Mouse (Mus musculus): ENCODE results near the gene Cmtm6.
"Not testable (repeated sequence)": the region's sequence is repeated elsewhere in the genome, so short reads cannot be mapped to it uniquely, and the experiment has no call there.

Cmtm6 gene

DNA sequence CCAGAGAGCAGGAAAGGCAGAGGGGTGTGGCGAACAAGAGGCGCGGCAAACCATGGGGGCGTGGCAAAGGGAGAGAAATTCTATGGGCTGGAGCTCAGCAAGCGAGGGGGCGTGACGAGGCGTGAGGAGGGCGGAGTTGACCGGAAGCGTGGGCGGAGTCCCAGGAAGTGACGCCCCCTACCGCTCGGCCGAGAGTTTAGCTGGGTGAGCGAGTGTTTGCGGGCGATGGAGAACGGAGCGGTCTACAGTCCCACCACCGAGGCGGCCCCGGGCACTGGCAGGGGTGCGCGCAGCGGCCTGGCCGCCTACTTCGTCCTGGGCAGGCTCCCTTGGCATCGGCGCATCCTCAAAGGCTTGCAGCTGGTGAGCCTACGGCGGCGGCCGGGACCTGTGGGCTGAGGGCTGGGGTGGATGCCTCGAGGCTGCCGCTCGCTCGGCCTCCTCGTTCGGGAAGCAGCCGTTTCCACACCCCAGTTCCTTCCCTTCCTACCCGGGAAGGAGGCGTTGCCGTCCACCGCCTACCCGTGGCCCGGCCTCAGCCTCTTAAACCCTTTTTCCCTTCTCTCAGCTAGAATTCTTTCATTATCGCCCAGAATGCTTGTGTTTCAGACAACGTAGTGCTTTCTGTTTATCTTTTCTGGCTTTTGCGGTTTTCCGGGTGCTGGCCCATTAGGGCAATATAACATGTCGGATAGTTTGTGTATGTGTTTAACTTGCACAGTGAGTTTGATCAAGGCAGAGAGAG, at the start of gene Cmtm6:
Gene Cmtm6 (plus strand): TSS at position 106 of the 745 bp plus-strand sequence.
- peak; percentile 85 for DNase-seq (ENCODE audit: low read depth, low spot score)

- DNase-seq (ENCODE audit: low read depth, low spot score), result no peak
Observed at GRCm38 (mm10) chr9:114682193-114682592, 48.7 kb upstream of the Cmtm6 start.

DNA sequence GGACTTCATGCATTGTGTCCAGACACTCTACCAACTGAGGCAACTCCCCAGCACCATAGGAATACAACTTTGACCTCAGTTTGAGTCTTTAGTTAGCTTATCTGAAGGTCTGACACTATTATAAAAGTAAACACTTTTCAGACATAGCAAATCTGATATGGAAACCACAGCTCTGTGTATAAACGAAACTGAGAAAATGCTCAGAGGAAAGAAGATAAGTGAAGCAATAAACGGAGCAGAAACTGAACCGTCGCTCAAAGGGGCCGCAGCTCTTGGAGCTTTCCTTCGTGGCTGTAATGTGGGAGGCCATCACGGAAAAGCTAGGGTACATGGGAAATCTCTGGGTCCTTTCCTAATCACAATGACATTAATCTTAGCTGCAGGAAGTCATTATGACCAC, 44.7 kb upstream of the Cmtm6 start:
- DNase-seq (ENCODE audit: low read depth, low spot score), result no peak

DNA sequence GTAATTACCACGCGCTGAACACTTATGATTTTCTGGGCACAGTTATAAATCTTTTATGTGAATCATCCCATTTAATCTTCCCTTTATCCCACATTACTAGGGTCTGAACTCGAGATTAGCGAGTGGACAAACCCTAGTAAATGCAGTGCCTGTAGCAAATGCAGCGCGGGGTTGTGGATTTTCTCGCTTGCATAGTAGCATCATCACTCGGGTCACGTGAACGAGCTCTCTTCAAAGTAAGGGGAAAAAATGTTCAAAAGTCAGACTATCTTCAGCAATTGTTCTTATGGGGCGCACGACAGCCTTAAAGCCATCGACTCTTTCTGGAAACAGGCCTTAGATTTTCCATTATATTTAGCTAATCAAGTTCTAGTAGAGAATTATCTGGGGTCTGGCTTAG, 43.3 kb upstream of the Cmtm6 start:
- no peak for DNase-seq (ENCODE audit: low read depth, low spot score)

GRCm38 (mm10) chr9:114688252-114688952, 42.5 kb upstream of the Cmtm6 start, which contains the start of gene Dync1li1:
TSS of gene Dync1li1 (plus strand) at chr9:114688790.
- peak; percentile 95 for DNase-seq (ENCODE audit: low read depth, low spot score)

- peak; percentile 36 for DNase-seq (ENCODE audit: low read depth, low spot score)
Observed at GRCm38 (mm10) chr9:114688953-114689407, 41.9 kb upstream of the Cmtm6 start.

GRCm38 (mm10) chr9:114690119-114690601, 40.8 kb upstream of the Cmtm6 start:
- DNase-seq (ENCODE audit: low read depth, low spot score), result no peak

GRCm38 (mm10) chr9:114691112-114691511, 39.8 kb upstream of the Cmtm6 start:
- DNase-seq (ENCODE audit: low read depth, low spot score), result no peak

DNA sequence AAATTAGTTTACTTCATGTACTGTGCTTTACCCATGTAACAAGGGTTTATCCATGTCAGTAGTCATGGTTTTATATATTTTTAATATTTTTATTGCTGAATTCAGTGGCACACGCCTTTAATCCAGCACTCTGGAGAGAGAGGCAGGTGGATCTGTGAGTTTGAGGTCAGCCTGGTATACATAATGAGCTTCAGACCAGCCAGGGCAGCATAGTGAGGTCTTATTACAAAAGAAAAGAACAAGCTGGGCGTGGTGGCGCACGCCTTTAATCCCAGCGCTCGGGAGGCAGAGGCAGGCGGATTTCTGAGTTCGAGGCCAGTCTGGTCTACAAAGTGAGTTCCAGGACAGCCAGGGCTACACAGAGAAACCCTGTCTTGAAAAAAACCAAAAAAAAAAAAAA, 35.3 kb upstream of the Cmtm6 start:
- not testable (repeated sequence) for DNase-seq (ENCODE audit: low read depth, low spot score)

DNA sequence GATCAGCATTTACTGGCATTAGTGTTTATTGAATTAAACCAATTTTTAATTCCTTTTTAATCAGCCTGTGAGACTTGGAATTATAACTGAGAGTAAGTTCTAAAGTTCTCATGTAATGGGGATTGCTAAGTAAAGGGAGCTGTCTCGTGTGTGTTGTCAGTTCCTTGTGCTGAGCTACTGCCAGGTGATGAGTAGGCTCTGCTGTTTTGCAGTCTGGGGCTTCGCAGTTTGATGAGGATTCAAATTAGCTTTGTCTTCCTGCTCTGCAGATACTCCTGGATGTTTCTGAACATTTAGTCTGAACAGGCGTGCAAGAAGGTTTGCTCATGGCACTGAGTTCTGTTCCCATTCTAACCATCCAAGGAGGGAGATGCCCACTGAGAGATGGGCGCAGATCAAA, 33.8 kb upstream of the Cmtm6 start:
- no peak for DNase-seq (ENCODE audit: low read depth, low spot score)

GRCm38 (mm10) chr9:114697926-114698325, 33.0 kb upstream of the Cmtm6 start:
- no peak for DNase-seq (ENCODE audit: low read depth, low spot score)

- no peak for DNase-seq (ENCODE audit: low read depth, low spot score)
Observed at GRCm38 (mm10) chr9:114699262-114699661, 31.7 kb upstream of the Cmtm6 start.

- no peak for DNase-seq (ENCODE audit: low read depth, low spot score)
Observed at GRCm38 (mm10) chr9:114699882-114700665, 30.8 kb upstream of the Cmtm6 start.

DNA sequence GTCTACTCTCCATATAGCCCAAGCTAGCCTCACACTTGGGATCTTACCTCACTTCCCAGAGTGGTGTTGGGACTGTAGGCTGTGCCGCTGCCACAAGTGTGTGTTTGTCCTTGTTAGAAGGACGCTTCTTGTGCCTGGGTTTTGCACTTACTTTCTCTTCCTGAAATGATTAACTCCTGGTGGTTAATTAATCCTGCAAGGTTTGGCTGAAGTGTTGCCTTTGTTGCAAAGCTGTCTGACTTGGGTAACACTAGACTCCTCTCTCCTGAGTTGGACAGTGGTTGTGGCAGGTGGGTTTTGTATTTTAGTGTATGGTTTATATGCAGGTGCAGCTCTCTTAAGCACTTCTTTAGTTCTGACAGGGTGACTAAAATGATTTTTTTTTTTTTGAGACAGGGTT, 29.9 kb upstream of the Cmtm6 start:
- DNase-seq (ENCODE audit: low read depth, low spot score), result no peak

DNA sequence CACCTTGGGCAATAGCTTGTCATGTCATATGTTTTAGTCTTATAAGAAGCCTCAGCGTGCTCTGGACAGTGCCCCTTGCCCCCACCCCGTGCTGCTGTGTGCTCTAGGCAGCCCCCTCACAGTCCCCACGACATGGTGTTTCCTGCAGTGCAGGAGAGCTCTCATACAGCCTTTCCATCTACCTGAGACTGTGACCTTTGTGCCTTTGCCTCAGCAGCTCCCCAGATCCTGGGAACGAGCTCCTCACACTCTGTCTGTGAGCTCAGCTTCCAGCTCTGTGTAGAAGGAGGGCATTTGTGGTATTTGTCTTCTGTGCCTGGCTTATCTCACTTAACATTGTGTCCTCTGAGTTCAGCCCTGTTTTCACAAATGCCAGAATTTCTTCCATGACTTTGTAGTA, 29.0 kb upstream of the Cmtm6 start:
- DNase-seq (ENCODE audit: low read depth, low spot score), result no peak

DNA sequence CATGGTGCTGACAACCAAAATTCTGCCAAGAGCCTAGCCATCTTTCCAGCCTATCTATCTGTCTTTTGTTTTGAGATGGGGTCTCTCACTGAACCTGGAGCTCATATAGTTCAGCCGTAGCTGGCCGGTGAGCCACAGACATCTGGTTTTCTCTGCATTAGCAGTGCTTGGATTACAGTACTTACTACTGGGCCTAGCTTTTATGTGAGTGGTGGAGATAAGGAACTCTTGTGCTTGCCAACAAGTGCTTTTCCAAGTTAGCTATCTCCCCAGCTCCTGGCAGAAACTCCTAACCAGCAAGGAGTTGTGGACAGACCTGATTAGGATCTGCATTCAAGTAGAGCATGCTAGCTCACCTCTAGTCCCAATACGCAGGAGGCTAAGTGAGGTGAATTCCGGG, 23.1 kb upstream of the Cmtm6 start:
- no peak for DNase-seq (ENCODE audit: low read depth, low spot score)

DNA sequence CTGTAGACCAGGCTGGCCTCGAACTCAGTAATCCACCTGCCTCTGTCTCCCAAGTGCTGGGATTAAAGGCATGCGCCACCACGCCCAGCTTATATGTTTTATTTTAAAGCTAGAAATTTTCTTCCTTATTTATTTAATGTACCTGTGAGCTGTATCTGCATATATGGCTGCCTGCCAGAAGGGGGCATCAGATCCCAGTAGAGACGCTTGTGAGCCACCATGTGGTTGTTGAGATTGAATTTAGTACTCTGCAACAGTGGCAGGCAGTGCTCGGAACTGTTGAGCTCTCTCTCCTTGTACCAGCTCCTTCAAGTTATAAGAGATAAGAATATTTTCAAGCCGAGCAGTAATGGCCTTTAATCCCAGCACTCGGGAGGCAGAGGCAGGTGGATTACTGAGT, 20.6 kb upstream of the Cmtm6 start:
- no peak for DNase-seq (ENCODE audit: low read depth, low spot score)

GRCm38 (mm10) chr9:114713481-114713880, 17.4 kb upstream of the Cmtm6 start:
- no peak for DNase-seq (ENCODE audit: low read depth, low spot score)

DNA sequence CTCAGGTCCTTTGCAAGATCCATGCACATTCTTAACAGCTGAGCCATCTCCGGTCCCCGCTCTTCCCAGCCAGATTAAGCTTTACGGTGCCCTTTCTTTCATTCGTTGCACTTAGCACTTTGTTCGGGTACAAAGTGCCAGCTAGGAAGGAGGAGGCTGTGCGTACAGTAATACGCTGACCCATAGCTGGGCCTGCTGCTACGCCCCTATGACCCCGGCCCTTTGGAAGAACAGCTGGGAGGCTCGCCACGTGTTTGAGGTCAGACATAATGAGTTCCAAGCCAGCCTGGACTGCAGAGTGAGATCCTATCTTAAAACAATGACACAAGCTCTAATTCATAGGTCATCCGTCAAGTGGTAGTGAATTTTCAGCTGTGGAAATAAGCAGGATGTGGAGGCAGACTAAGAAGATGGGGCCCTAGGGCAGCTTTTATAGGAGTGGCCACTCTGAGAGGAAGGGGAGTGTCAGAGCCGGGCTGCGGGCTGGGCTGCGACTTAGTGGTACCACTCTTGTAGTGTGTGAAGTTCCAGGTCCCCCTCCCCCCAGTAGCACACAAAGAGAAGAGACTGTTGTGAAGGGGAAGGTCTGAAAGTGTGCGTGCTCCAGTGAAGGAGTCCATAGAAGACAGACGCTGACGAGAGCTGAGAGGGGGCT, 14.1 kb upstream of the Cmtm6 start:
- no peak for DNase-seq (ENCODE audit: low read depth, low spot score)

DNA sequence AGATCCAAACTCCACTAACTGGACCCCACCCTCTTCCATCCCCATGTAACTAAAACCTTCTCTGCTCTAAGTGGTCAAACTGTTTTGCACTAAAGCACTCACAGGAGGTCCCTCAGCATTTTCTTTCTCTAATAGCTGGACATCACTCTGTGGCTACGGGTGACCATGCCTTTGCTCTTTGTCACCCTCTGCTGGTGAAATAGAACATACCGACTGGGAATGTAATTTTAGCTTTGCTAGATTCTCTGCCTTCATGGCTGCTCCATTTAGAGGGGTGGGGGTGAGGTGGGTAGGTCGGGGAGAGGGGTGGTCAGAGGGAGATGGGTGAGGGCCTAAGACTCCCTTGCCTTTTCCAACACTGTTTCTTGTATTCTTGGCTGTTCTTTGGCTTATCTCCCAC, 3.6 kb upstream of the Cmtm6 start:
- DNase-seq (ENCODE audit: low read depth, low spot score), result peak; percentile 65

- DNase-seq (ENCODE audit: low read depth, low spot score), result not testable (repeated sequence)
Observed at GRCm38 (mm10) chr9:114728432-114728831, 2.5 kb upstream of the Cmtm6 start.

All from retina, postnatal 7 days (tissue).